Mouse (Mus musculus): ENCODE measurements around the gene Tldc2. TPM values are rescaled to one million over a fixed set of nuclear protein-coding genes. Genes with fewer than 3 reads are reported as not detected.

The Tldc2 gene
- not detected in 2 replicates for polyA plus RNA-seq (2016; fragmentation: Nextera tagmentation; extraction: Ambion mirVana)

DNA sequence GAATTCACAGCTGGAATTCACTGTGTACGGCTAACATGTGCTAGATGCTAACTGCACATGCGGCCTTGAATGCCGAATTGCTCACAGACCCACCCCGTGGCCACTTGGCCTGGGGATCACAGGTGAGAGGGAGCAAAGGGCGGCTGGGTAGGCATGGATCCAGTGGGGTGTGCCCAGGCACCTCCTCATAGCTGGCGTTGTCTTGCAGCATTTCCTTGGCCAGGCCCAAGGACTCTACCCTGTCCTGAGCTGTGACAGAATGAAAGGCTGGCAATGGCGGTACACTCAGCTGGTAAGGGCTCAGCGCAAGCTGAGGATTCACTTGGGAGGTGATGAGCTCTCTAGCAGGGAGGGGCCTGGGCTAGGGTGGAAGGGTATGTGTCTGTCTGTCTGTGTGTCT is at the start of gene Tldc2:
Gene Tldc2 (plus strand): TSS at position 260 of the 400 bp plus-strand sequence.
- Histone ChIP-seq H3K36me3 (no peaks in the 10 kb centered on the region), H3K27me3 (ENCODE audit: insufficient read depth, poor library complexity, severe bottlenecking) (0 out of 2 replicates have a peak, but pooled peaks cover 8% of the 10 kb centered on the region), H3K27ac (peak within 1 kb of the TSS; percentile 48; the same call in 1 of the 2 replicates), H3K4me1 (peaks cover 30% of the 10 kb centered on the region), H3K4me3 (no peak within 1 kb of the TSS), H3K9me3 (no peaks in the 10 kb centered on the region)
- WGBS, result 83% methylated on average over 8 of the region's 8 CpGs
- no peak for DNase-seq (ENCODE audit: low spot score)

DNA sequence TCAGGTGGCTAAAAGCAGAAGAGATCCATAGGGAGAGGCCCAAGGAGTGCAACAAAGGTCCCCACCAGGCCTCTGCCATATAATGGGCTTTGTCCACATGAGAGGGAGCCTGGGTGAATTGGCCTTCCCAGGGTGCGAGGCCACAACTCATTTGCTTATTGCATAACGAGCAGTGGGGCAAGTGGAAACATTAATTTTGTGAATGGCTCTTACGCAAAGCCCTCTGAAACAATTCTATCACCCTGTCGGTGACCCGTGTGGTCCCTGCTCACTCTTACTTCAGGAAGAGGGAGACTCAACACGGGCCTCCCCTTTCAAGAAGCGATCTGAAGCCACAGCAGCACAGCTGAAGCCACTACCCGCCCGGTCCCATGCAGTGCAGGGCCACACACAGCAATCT is 49.6 kb upstream of the Tldc2 start:
- WGBS, result 88% methylated on average over 9 of the region's 9 CpGs
- Histone ChIP-seq H3K36me3 (peaks cover 87% of the 10 kb centered on the region), H3K4me3 (no peak overlapping the region), H3K27me3 (ENCODE audit: insufficient read depth, poor library complexity, severe bottlenecking) (no peaks in the 10 kb centered on the region), H3K9me3 (no peaks in the 10 kb centered on the region), H3K27ac (no peak overlapping the region), H3K4me1 (peaks cover 6% of the 10 kb centered on the region)
- no peak for DNase-seq (ENCODE audit: low spot score)

DNA sequence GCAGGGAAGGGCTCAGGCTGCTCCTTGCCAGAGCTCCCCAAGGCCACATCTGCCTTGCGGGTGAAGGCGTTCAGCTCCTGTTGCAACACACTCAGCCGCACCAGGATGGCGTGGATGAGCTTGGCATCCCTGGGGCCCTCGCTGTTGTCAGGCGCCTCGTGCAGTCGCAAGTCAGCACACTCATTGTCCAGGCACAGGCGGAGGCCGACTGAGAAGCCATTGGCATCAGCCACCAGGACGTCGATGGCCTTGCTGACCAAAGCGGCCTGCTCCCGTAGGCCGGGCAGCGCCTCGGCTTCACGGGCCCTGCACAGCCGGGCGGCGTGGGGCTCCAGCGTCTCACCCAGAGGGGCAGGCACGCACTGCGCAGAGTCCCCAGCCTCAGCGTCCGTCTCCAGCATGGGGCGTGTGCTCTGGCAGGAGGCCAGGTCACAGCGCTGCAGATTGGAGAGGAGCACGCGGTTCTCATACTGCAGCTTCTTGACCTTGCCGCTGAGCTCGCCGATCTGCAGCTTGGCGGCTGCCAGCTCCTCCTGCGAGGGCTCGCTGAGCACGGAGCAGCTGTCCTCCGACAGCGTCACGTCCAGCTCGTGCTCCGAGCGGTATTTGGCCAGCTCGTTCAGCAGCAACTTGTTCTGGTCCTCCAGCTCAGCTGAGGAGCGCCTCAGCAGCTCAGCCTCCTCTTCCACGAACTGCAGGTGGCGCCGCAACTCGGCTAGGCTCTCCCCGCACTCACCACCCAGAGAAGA is 46.8 kb upstream of the Tldc2 start:
- Histone ChIP-seq H3K36me3 (peaks cover 84% of the 10 kb centered on the region), H3K27ac (no peak overlapping the region), H3K9me3 (no peaks in the 10 kb centered on the region), H3K27me3 (ENCODE audit: insufficient read depth, poor library complexity, severe bottlenecking) (no peaks in the 10 kb centered on the region), H3K4me3 (no peak overlapping the region), H3K4me1 (peaks cover 6% of the 10 kb centered on the region)
- DNase-seq (ENCODE audit: low spot score), result no peak
- 90% methylated on average over 50 of the region's 50 CpGs for WGBS

DNA sequence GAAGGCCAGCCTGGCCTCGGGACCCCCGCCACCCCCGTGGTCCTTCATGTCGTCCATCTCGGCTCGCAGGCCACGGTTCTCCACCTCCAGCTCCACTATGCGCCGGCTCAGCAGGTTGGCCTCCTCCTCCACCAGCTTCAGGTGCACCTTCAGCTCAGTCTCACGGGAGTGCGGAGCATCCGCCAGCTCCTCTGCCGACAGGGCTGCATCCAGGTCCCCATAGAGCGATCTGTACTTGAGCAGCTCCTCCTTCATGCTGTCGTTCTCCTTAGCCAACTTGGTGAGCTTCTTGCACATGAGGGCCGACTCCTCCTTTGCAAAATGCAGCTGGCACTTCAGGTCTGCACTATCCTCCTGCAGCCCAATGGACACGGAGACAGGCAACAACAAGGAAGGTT is 46.2 kb upstream of the Tldc2 start:
- no peak overlapping the region for H3K27ac ChIP-seq
- no peak overlapping the region for H3K4me3 ChIP-seq
- H3K9me3 ChIP-seq, result no peaks in the 10 kb centered on the region
- peak; percentile 74 for DNase-seq (ENCODE audit: low spot score)
- H3K4me1 ChIP-seq, result peaks cover 6% of the 10 kb centered on the region
- peaks cover 85% of the 10 kb centered on the region for H3K36me3 ChIP-seq
- 87% methylated on average over 17 of the region's 17 CpGs for WGBS
- H3K27me3 ChIP-seq (ENCODE audit: insufficient read depth, poor library complexity, severe bottlenecking), result no peaks in the 10 kb centered on the region

DNA sequence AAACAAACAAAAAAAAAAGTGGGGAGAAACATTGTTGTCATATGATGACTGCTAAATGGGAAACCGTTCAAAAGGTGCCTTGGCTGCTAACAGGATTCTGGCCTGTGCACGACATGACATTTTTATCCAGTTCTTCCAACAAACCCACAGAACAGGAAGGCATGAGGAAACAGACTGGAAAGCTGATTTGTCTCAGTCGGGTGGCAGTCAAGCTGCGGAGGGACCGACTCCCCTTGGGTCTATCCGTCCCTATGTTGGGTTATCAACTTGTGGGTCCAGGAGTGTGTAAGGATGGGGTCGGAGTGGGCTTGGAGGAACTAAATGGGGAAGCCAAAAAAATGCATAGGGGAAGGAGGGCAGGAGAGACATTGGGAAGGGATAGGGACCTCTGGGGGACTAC is 45.4 kb upstream of the Tldc2 start:
- DNase-seq (ENCODE audit: low spot score), result no peak
- Histone ChIP-seq H3K4me1 (peaks cover 6% of the 10 kb centered on the region), H3K9me3 (0 out of 2 replicates have a peak, but pooled peaks cover 3% of the 10 kb centered on the region), H3K27ac (no peak overlapping the region), H3K27me3 (ENCODE audit: insufficient read depth, poor library complexity, severe bottlenecking) (no peaks in the 10 kb centered on the region), H3K36me3 (peaks cover 87% of the 10 kb centered on the region), H3K4me3 (no peak overlapping the region)
- 80% methylated on average over 7 of the region's 7 CpGs for WGBS

DNA sequence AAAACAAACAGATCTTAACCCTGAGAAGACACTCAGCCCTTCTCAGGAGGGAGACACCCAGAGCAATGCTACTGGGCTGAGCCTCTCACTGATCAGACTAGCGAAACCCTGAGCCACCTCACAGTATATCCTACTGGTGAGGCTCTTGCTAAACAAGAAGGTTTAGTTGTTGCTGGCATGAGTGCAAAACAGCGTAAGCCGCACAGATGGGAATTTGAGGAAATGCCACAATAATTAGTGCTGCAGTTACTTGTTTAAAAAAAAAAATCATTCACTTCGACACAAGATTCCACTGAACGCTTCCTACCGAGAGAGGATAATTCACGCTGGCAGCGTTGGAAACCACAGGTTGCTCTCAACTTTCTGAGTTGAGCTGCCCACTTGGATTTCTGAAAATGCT is 43.3 kb upstream of the Tldc2 start:
- DNase-seq (ENCODE audit: low spot score), result no peak
- Histone ChIP-seq H3K27ac (no peak overlapping the region), H3K36me3 (peaks cover 79% of the 10 kb centered on the region), H3K4me1 (peaks cover 6% of the 10 kb centered on the region), H3K4me3 (no peak overlapping the region), H3K27me3 (ENCODE audit: insufficient read depth, poor library complexity, severe bottlenecking) (no peaks in the 10 kb centered on the region), H3K9me3 (0 out of 2 replicates have a peak, but pooled peaks cover 3% of the 10 kb centered on the region)
- WGBS, result 94% methylated on average over 8 of the region's 8 CpGs

DNA sequence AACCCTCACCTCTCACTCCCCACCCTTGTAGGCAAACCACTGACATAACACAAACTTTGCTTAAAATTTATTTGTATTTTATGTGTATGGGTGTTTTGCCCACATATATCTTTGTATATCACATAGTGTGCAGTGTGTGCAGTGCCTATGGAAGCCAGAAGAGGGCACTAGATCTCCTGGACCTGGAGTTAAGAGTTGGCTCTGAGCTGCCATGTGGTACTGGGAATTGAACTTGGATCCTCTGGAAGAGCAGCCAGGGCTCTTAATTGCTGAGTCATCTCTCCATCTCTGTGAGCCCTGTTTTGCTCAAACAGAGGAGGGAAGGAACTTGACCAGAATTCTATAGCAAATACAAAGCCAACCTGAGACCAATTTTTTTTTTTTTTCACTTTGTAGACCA is 42.9 kb upstream of the Tldc2 start:
- Histone ChIP-seq H3K27ac (no peak overlapping the region), H3K4me1 (peaks cover 6% of the 10 kb centered on the region), H3K27me3 (ENCODE audit: insufficient read depth, poor library complexity, severe bottlenecking) (no peaks in the 10 kb centered on the region), H3K4me3 (no peak overlapping the region), H3K36me3 (peaks cover 79% of the 10 kb centered on the region), H3K9me3 (0 out of 2 replicates have a peak, but pooled peaks cover 3% of the 10 kb centered on the region)
- no peak for DNase-seq (ENCODE audit: low spot score)

DNA sequence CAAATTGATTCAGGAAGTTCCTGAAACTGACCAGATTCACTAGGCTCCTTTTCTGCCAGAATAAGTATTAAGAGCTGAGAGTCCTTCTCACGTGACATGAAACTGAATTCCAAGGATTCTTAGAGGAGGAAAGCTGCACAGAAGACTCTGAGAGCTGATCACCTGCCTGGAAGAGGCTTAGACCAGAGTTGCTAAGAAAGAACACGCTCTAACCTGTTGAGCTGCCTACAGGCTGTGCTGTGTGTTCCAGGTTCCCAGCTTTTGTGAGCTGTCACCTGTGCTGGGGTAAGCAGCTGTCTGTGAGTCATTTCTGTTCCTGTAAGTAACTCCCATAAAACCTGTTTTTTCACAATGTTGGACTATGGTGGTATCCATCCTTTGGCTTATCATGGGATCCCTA is 40.9 kb upstream of the Tldc2 start:
- DNase-seq (ENCODE audit: low spot score), result no peak
- Histone ChIP-seq H3K36me3 (peaks cover 80% of the 10 kb centered on the region), H3K27me3 (ENCODE audit: insufficient read depth, poor library complexity, severe bottlenecking) (no peaks in the 10 kb centered on the region), H3K9me3 (0 out of 2 replicates have a peak, but pooled peaks cover 3% of the 10 kb centered on the region), H3K27ac (no peak overlapping the region), H3K4me3 (no peak overlapping the region), H3K4me1 (peaks cover 9% of the 10 kb centered on the region; the same call in 1 of the 2 replicates)
- WGBS, result 89% methylated on average over 2 of the region's 2 CpGs

DNA sequence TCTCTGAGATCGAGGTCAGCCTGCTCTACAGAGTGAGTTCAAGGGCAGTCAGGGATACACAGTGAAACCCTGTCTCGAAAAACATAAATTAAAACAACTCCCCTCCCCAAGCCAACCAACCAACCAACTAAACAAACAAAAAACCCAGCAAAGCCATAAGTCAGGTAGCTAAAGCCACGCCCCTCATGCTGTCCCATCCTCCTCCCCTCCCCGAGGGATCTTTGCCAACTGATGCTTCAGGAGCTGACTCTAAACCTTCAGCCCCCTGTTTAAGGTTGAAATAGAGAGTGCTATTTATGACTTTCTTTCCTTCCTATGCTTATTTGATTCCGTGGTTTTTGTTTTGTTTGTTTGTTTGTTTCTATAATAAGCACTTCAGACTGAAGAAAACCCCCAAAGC is 39.9 kb upstream of the Tldc2 start:
- Histone ChIP-seq H3K4me3 (no peak overlapping the region), H3K27me3 (ENCODE audit: insufficient read depth, poor library complexity, severe bottlenecking) (no peaks in the 10 kb centered on the region), H3K27ac (no peak overlapping the region), H3K36me3 (peaks cover 76% of the 10 kb centered on the region), H3K4me1 (peaks cover 11% of the 10 kb centered on the region; the same call in 1 of the 2 replicates), H3K9me3 (0 out of 2 replicates have a peak, but pooled peaks cover 3% of the 10 kb centered on the region)
- 91% methylated on average over 5 of the region's 5 CpGs for WGBS
- DNase-seq (ENCODE audit: low spot score), result no peak

DNA sequence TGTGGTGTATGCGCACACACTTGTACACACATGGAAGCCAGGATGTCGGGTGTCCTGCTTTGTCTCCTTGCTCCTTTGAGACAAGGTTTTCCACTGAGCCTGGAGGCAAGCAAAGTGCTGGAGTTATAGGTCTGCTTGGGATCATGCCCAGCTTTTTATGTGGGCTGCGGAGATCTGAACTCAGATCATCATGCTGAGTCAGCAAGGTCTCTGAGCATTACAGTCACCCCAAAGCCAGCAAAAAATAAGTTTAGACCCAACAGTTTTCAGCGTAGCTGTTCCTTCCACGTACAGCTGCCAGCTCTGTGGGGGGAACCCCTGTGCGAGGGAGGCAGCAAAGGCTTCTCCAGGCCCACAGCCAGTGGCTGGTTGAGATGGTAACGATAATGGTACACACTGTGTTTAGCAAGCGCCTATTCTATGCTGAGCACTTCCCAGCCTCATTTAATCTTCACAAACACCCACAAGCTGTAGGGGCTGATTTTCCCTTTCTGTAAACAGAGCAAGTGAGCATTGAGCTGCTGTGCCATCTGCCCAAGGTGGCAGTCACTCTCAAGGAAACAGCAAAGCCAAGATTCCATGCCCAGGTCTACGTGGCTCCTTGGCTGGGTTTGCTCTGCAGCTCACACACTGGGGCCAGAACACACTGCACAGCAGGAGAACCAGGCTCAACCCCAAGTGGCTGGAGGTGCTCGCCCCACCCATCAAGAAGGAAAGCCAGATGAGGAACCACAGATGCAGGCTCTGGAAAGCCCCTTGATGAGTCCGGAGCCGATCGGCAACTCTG is 38.3 kb upstream of the Tldc2 start:
- 87% methylated on average over 13 of the region's 13 CpGs for WGBS
- Histone ChIP-seq H3K27ac (no peak overlapping the region), H3K9me3 (0 out of 2 replicates have a peak, but pooled peaks cover 3% of the 10 kb centered on the region), H3K4me3 (no peak overlapping the region), H3K4me1 (peaks cover 25% of the 10 kb centered on the region), H3K27me3 (ENCODE audit: insufficient read depth, poor library complexity, severe bottlenecking) (no peaks in the 10 kb centered on the region), H3K36me3 (peaks cover 85% of the 10 kb centered on the region)
- DNase-seq (ENCODE audit: low spot score), result no peak

DNA sequence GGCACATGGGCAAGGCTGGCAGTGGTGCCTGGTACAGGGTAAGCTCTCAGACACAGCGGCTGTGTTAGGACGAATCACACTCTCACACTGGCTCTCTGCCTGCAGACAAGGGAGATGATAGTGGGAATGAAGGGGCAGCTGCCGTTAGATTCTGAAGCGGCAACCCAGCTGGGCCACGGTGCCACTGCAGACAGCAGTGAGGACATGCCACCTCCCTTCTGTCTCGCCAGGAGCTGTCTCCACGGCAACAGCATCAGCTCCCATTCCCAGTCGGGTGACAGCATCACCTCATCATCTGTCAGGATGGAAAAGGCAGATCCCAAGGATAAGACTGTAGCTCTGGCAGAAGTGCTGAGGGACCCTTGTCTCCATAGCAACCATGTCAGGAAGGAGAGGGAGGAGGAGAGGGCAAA is 37.0 kb upstream of the Tldc2 start:
- 71% methylated on average over 8 of the region's 8 CpGs for WGBS
- H3K4me3 ChIP-seq, result no peak overlapping the region
- H3K36me3 ChIP-seq, result peaks cover 88% of the 10 kb centered on the region
- no peaks in the 10 kb centered on the region for H3K27me3 ChIP-seq (ENCODE audit: insufficient read depth, poor library complexity, severe bottlenecking)
- peaks cover 32% of the 10 kb centered on the region for H3K4me1 ChIP-seq
- H3K27ac ChIP-seq, result no peak overlapping the region
- 0 out of 2 replicates have a peak, but pooled peaks cover 3% of the 10 kb centered on the region for H3K9me3 ChIP-seq
- DNase-seq (ENCODE audit: low spot score), result no peak

DNA sequence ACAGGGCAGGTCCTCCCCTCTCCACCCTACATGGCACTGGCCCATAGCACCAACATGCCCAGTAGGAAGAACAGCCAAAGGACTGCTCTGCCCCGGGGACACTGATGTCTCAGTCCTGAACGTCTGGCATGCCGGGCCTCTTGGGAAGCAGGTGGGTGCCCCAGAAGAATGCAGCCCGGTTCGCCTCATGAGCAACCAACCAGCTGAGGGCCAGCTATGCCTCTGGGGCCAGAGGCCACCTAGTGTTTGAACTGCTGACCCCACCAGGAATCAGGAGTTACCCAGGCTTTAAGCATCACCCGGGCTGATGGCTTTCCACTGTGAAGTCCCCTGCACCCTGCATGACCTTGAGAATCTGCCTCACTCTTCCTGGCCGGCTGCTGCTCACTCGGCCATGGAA is 34.4 kb upstream of the Tldc2 start:
- H3K4me3 ChIP-seq, result no peak overlapping the region
- H3K27me3 ChIP-seq (ENCODE audit: insufficient read depth, poor library complexity, severe bottlenecking), result no peaks in the 10 kb centered on the region
- WGBS, result 66% methylated on average over 8 of the region's 8 CpGs
- peaks cover 40% of the 10 kb centered on the region for H3K4me1 ChIP-seq
- peaks cover 75% of the 10 kb centered on the region for H3K36me3 ChIP-seq
- no peak for DNase-seq (ENCODE audit: low spot score)
- H3K27ac ChIP-seq, result peak overlapping the region; percentile 1
- H3K9me3 ChIP-seq, result no peaks in the 10 kb centered on the region

DNA sequence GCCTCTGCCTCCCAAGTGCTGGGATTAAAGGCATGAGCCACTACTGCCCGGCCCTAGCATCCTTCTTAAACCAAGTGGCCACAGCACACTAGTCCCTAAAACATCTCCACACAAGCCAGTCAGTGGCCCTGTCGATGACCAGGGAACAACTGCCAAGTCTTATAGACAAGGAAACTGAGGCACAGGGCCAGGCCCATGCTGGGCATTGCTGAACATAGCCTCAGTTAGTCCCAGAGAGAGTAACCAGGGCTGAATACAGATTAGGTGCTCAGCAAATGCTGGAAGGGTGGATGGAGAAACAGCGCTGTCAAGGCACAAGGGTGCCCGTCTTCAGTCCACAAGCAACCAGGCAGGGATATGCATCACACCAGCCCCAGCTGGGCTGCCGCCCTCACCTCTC is 33.7 kb upstream of the Tldc2 start:
- H3K4me1 ChIP-seq, result peaks cover 44% of the 10 kb centered on the region
- DNase-seq (ENCODE audit: low spot score), result no peak
- H3K9me3 ChIP-seq, result no peaks in the 10 kb centered on the region
- 91% methylated on average over 5 of the region's 5 CpGs for WGBS
- no peaks in the 10 kb centered on the region for H3K27me3 ChIP-seq (ENCODE audit: insufficient read depth, poor library complexity, severe bottlenecking)
- no peak overlapping the region for H3K4me3 ChIP-seq
- peaks cover 77% of the 10 kb centered on the region for H3K36me3 ChIP-seq
- H3K27ac ChIP-seq, result no peak overlapping the region

Data from heart, embryonic 10.5 days (tissue).